Mouse (Mus musculus) mesoderm, embryonic 11.5 days (tissue): ENCODE results near the gene Olfr502.
"Not testable (repeated sequence)": the region's sequence is repeated elsewhere in the genome, so short reads cannot be mapped to it uniquely, and the experiment has no call there.

ENCODE experiments used
- DNase-seq: peaks from one replicate; pipeline ENCODE4 v3.0.0-alpha.2; 2012; ENCODE audit warnings: low read depth, low spot score

The Olfr502 gene

GRCm38 (mm10) chr7:108524965-108525364 is at the start of gene Olfr502:
Olfr502 (minus strand) TSS chr7:108525065.
- DNase-seq: no peak

GRCm38 (mm10) chr7:108565693-108566092 is 40.8 kb upstream of the Olfr502 start, which contains the start of gene Olfr504:
Olfr504 (minus strand) TSS chr7:108565793.
- no peak for DNase-seq

DNA sequence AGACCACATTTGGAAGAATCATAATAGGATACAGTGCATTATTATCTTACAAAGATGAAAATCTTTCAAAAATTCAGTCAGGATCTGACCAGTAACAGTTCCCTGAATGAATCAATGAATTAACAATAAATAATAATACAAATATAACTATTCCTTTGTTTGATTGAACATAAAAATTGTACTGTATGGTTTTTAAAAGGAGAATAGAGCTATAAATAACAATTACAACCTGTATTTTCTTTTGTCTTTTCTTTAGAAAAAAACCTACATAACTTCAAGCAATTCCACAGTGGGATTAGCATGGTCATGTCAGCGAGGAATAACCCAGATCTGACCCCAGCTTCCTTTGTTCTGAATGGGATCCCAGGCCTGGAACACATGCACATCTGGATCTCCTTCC is 19.4 kb upstream of the Olfr502 start, which contains the start of gene Olfr503:
Gene Olfr503, plus strand, starts transcription at position 301 of the 400 bp plus-strand sequence.
- DNase-seq: not testable (repeated sequence)

- no peak for DNase-seq
Observed at GRCm38 (mm10) chr7:108542416-108542815, 17.6 kb upstream of the Olfr502 start.
